In genomic region chr10:85023313-85023666, GRCm38 (mm10) we compare ENCODE assay signal across 14 mouse cellular contexts.
DNase-seq lines count a peak whose midpoint lies in the region; ATAC-seq and TF ChIP-seq lines count a peak whose summit lies in the region.
"Had no signal": no experiment of that assay in that cellular context is flagged by ENCODE, and none has a peak within 500 bp of the region (broad histone marks: within the 10 kb centered on the region; RNA-seq: fewer than 3 reads in every experiment).

No protein-coding gene starts in this region.

- 37% methylated on average over 6 of the region's 6 CpGs for WGBS in hindbrain, embryonic 12.5 days
- 36% methylated on average over 6 of the region's 6 CpGs for WGBS in midbrain, embryonic 14.5 days
- 58% methylated on average over 6 of the region's 6 CpGs for WGBS in stomach, postnatal 0 days

- H3K4me2 ChIP-seq in hindbrain, embryonic 12.5 days (replicated peaks), result no peak overlapping the region
- no peak overlapping the region for H3K4me2 ChIP-seq in midbrain, embryonic 14.5 days (ENCODE audit: low read length)
- no peak overlapping the region for H3K4me2 ChIP-seq in stomach, postnatal 0 days (replicated peaks; ENCODE audit: low read depth)

- no peaks in the 10 kb centered on the region for H3K27me3 ChIP-seq in hindbrain, embryonic 12.5 days
- H3K27me3 ChIP-seq in midbrain, embryonic 14.5 days (ENCODE audit: control insufficient read depth, insufficient read depth, low read length), result no peaks in the 10 kb centered on the region
- H3K27me3 ChIP-seq in stomach, postnatal 0 days (ENCODE audit: control insufficient read depth, insufficient read depth, low read length), result no peaks in the 10 kb centered on the region

- TF ChIP-seq POLR2A in brain, embryonic 14.5 days (IDR thresholded peaks at IDR 0.05; ENCODE audit: borderline replicate concordance, extremely low read depth, insufficient read depth, insufficient read length, poor library complexity, severe bottlenecking), result no peak

- no peak for TF ChIP-seq EP300 in stomach, postnatal 0 days (optimal IDR thresholded peaks at IDR 0.05)

- TF ChIP-seq CTCF in brain, embryonic 14.5 days (IDR thresholded peaks at IDR 0.05; ENCODE audit: borderline replicate concordance, extremely low read depth, insufficient read depth, insufficient read length), result no peak
- TF ChIP-seq CTCF in stomach, postnatal 0 days (IDR thresholded peaks at IDR 0.05; ENCODE audit: low read depth), result no peak

- H3K27ac ChIP-seq in hindbrain, embryonic 12.5 days, result 0 out of 2 replicates have a peak overlapping the region, but pooled peaks have one; percentile 30
- H3K27ac ChIP-seq in midbrain, embryonic 14.5 days (replicated peaks; ENCODE audit: low read depth, low read length), result no peak overlapping the region; the same call in 1 of the 2 replicates
- no peak overlapping the region for H3K27ac ChIP-seq in stomach, postnatal 0 days (replicated peaks)

- no peak overlapping the region for H3K9ac ChIP-seq in hindbrain, embryonic 12.5 days
- no peak overlapping the region for H3K9ac ChIP-seq in midbrain, embryonic 14.5 days (replicated peaks; ENCODE audit: low read length)
- no peak overlapping the region for H3K9ac ChIP-seq in stomach, postnatal 0 days (ENCODE audit: low read length)

- DNase-seq in embryo, embryonic 11 days, result peak; percentile 37
- DNase-seq in embryo, embryonic 10.5 days (ENCODE audit: low spot score), result no peak
- DNase-seq in brain, embryonic 14.5 days (ENCODE audit: low read depth), result peak; percentile 85
- peak; percentile 66 for DNase-seq in midbrain, embryonic 14.5 days
- no peak for DNase-seq in stomach, postnatal 0 days (ENCODE audit: low spot score)
- DNase-seq in c-Kit-positive CD71-positive TER-119-positive erythroid progenitor cells, embryonic 14.5 days (ENCODE audit: low spot score), result no peak
- DNase-seq: adrenal gland, postnatal 36 days; B cell, adult 2 months; cerebellum, adult 9-11 months; liver; thymus, postnatal 25 days had no signal

- no peak overlapping the region for H3K4me3 ChIP-seq in hindbrain, embryonic 12.5 days
- no peak overlapping the region for H3K4me3 ChIP-seq in midbrain, embryonic 14.5 days (replicated peaks; ENCODE audit: low read depth, low read length)
- no peak overlapping the region for H3K4me3 ChIP-seq in stomach, postnatal 0 days (ENCODE audit: low read depth, low read length)
- H3K4me3 ChIP-seq: erythroblast, embryonic 14.5 days had no signal

- H3K4me1 ChIP-seq in hindbrain, embryonic 12.5 days, result peaks cover 13% of the 10 kb centered on the region
- H3K4me1 ChIP-seq in midbrain, embryonic 14.5 days (ENCODE audit: control insufficient read depth, insufficient read depth, low read length), result peaks cover 13% of the 10 kb centered on the region
- H3K4me1 ChIP-seq in stomach, postnatal 0 days (replicated peaks; ENCODE audit: control insufficient read depth, insufficient read depth), result no peaks in the 10 kb centered on the region

- ATAC-seq in hindbrain, embryonic 12.5 days (ENCODE audit: low FRiP score), result peak; percentile 63; the same call in 1 of the 2 replicates
- ATAC-seq in midbrain, embryonic 14.5 days (ENCODE audit: low FRiP score, low TSS enrichment), result peak; percentile 46
- no peak for ATAC-seq in stomach, postnatal 0 days (ENCODE audit: low FRiP score, low TSS enrichment)
- ATAC-seq in inflammation-experienced regulatory T-cells, adult 6 months, result no peak

- peaks cover 12% of the 10 kb centered on the region for H3K36me3 ChIP-seq in hindbrain, embryonic 12.5 days
- H3K36me3 ChIP-seq in midbrain, embryonic 14.5 days (ENCODE audit: control insufficient read depth, insufficient read depth, low read length), result peaks cover 11% of the 10 kb centered on the region
- no peaks in the 10 kb centered on the region; the same call in 1 of the 2 replicates for H3K36me3 ChIP-seq in stomach, postnatal 0 days (ENCODE audit: control insufficient read depth, insufficient read depth, low read length)

- H3K9me3 ChIP-seq in hindbrain, embryonic 12.5 days (replicated peaks), result no peaks in the 10 kb centered on the region
- no peaks in the 10 kb centered on the region for H3K9me3 ChIP-seq in midbrain, embryonic 14.5 days (ENCODE audit: control insufficient read depth, low read length)
- H3K9me3 ChIP-seq in stomach, postnatal 0 days (ENCODE audit: control insufficient read depth, low read length), result no peaks in the 10 kb centered on the region

Comparison
In these comparisons a context has a peak if more than half of its experiments do, and no peak if none do; other contexts are left out.
1. DNase-seq: peak in embryo, embryonic 11 days (single experiment), brain, embryonic 14.5 days (single experiment) and midbrain, embryonic 14.5 days (single experiment); none in embryo, embryonic 10.5 days (single experiment), stomach, postnatal 0 days (single experiment) and c-Kit-positive CD71-positive TER-119-positive erythroid progenitor cells, embryonic 14.5 days (single experiment).
2. ATAC-seq: peak in hindbrain, embryonic 12.5 days (single experiment) and midbrain, embryonic 14.5 days (single experiment); none in stomach, postnatal 0 days (single experiment) and inflammation-experienced regulatory T-cells, adult 6 months (single experiment).